Mouse (Mus musculus): ENCODE results near the gene Tcte2.
"Not testable (repeated sequence)": the region's sequence is repeated elsewhere in the genome, so short reads cannot be mapped to it uniquely, and the experiment has no call there.

Tcte2 gene

DNA sequence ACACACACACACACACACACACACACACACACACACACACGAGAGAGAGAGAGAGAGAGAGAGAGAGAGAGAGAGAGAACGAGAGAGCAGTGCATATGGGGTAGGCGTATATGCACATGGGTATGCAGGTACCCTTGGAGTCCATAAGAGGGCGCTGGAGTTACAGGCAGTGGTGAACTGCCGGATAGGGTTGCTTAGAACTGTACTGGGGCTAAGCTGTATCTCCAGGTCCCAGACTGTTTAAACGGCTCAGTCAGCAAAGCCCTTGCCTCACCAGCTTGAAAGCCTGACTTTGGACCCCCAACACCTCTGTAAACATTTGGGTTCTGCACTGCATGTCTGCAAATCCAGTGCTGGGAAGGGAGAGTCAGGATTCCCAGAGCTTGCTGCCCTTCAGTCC lies 79.9 kb downstream of the Tcte2 start:
- no peak for DNase-seq

DNA sequence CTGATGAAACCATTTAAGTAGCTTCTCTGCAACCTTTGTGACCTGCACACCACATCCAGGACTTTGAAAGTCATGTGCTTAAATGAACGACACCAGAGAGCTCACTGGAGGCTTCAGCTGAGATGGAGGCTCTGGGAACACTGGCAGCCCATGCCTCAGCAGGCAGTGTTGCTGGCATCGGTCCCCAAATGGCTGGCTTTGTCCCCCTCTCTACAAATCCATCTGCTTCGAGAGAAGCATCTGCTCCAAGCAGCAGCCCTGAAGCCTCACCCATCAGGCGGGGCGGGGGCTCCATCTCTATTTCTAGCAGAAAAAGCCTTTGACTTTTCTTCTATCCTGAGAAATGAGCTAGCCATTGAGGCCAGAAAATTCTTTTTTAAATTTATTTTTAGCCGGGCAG lies 80.5 kb downstream of the Tcte2 start:
- no peak for DNase-seq

- DNase-seq: no peak
Observed at GRCm38 (mm10) chr17:13680318-13680717, 81.3 kb downstream of the Tcte2 start.

- DNase-seq: no peak
Observed at GRCm38 (mm10) chr17:13679725-13680124, 81.9 kb downstream of the Tcte2 start.

GRCm38 (mm10) chr17:13677225-13678148 lies 84.1 kb downstream of the Tcte2 start:
- no peak for DNase-seq

- not testable (repeated sequence) for DNase-seq
Observed at GRCm38 (mm10) chr17:13676099-13676498, 85.5 kb downstream of the Tcte2 start.

DNA sequence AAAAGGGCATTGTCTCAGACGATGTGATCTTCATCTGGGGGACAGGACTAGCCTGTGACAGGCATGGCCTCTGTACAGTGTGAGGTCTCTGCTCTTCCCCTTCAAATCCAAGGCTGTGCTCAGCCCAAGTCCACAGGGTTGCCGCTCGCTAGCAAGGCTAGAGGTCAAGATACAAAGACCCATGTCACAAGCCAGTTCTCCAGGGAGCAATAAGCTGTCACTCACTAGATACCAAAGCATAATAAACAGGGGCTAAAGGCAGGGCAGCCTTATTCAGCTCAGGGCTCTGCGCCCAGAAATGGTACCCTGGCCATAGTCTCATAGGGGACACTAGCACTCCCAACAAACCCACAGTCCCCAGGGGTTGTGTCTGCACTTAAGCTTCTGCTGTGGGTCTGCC lies 86.0 kb downstream of the Tcte2 start:
- no peak for DNase-seq

DNA sequence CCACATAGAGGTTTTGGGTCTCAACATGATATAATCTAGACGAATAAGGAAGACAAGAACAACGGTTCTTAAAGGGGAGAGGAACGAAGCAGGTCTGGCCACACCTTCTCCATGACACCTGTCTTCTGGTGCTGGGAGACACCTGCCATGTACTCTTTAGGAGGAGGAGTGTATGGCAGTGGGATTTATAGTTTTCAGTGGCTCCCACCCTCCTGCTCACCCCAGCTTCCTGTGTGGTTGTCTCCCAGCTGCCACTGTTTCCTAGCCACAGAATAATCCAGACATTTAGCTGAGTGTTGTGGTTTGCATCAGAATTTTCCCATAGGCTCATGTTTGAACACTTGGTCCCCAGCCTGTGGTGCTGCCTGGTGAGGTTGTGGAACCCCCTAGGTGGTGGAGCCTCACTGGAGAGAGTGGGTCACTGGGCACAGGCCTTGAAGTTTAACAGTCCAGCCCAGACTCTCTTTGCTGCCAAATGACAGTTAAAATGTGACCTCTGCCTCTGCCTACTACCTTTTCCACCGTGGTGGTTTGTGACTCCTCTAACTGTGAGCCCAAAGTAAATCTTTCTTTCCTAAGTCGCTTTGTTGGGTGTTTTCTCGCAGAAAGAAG lies 86.8 kb downstream of the Tcte2 start:
- DNase-seq: no peak

DNA sequence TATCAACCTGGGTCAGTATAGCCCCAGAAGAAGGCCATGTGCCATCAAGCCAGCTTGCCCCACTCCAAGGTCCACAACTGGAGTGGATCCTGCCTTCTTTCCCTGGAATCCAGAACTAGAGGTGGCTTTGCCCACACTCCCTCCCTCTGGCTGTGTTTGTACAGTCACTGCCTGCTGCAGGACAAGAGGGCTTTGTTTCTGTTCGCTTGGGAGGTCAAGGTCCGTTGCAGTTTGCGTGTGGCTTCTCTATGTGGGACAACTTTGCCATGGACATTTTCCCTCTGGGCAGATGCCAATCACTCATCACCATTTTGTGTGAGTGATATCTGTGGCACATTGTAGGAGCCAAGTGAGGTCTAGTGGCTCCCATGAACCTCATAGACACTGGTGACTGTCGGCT lies 89.9 kb downstream of the Tcte2 start:
- no peak for DNase-seq

- DNase-seq: no peak
Observed at GRCm38 (mm10) chr17:13670227-13670626, 91.4 kb downstream of the Tcte2 start.

DNA sequence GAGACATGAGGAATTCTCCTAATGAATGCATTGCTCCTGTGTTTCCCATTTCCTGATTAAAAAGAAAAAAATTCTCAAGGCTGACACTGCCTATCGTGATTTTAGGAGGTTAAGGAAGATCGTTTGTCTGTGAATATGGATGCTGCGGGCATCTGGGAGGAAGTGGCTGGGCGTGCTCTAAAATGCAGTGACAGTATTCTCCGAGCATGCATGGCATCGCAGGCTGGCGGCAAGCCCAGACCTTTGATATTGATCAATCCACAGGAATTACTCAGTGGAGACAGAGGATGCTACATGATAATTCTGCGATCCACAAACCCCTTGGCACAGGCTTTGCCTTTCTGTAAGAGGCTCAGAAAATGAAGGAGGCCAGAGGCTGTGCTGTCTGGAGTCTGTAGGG lies 92.4 kb downstream of the Tcte2 start:
- DNase-seq: no peak

- DNase-seq: no peak
Observed at GRCm38 (mm10) chr17:13668052-13669015, 93.3 kb downstream of the Tcte2 start.

DNA sequence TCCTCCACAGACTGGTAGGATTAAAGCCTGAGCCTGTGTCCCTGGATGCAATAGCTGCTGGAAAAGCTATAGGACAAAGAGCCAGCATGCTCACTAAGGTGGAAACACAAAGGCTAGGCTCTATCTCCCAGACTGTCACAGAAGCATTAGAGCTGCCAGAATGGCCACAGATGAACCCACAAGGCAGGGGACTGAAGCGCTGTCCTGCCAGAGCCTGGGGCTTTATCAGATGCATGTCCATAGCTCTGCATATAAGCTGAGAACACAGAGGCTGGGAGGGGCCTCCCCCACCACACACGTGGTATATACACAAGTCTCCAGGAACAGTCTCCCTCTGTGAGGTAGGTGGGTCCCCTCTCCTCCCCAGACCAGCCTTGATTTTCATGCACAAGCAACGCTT lies 94.6 kb downstream of the Tcte2 start:
- DNase-seq: no peak

DNA sequence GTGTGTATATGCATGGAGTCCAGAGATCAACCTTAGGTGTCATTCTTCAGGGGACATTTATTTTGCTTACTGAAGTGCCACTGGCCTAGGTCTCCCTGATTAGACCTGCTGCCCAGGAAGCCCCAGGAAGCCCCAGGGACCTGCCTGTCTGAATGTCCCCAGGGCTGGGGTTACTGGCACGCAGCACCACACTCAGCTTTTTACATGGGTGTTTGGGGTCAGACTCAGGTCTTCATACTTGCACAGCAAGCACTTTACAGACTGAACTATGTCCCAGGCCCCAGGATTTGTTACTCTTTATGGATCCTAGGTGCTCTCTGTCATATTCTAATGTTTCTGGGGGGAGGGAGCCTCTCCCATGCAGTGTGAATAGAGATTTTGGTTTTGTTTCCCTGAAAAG lies 95.9 kb downstream of the Tcte2 start:
- DNase-seq: no peak

DNA sequence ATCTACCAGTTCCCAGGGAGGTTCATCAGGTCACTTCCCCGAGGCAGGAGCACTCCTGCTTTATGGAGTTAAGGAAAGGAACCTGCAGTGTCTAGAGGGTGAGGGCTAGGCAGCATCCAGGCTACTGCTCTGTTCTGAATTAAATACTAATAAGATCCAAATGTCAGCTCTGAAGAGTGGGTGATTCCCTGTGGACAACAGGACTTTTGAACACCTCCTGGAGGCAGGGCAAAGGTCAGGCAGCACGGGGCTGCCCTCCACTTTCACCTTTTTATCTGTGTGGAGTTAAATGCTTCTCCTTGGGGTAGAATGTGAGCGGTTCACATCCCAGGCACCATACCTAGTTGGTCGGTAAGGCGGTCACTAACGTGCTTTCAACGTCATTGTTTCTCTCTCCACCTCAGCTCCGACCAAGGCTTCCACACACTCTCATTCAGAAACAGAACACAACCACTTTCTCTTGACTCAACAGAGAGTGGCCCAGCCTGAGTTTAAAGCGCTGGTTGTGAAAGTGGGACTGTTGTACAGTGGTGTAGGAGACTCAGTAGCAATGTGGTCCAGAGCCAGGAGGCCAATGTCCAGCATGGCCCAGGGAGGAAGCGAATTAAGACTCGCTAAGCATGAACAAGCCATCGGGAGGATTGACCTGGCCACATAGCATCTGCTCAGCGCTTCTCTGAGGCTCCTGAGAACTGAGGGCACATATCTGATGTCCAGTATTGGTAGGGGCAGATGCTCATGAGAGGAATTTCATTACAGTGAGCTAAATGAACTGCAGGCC lies 98.0 kb downstream of the Tcte2 start:
- no peak for DNase-seq

All from thymus, adult 18-20 months (tissue).